Mouse (Mus musculus) limb, embryonic 14.5 days (tissue): ENCODE data around the gene Foxs1. TPM values are rescaled to one million over a fixed set of nuclear protein-coding genes. Genes with fewer than 3 reads are reported as not detected.

Experiments
- ATAC-seq: fragments of 200-750 bp; cut with Nextera tagmentation; 2 replicates; pipeline ENCODE4 v1.8.0; 2017; ENCODE audit warnings: low read depth, moderate number of reproducible peaks, moderate TSS enrichment; ENCODE audit not compliant: low FRiP score
- DNase-seq: peaks from one replicate; pipeline ENCODE4 v3.0.0-alpha.2; 2015; ENCODE audit warnings: low spot score
- H3K27ac ChIP-seq: fragments of 300-500 bp; sonication (generic); replicated peaks from 2 replicates; pipeline ENCODE4 v1.5.1; 2014; ENCODE audit warnings: low read depth, mild to moderate bottlenecking, low read length, moderate library complexity, mixed read lengths
- H3K27me3 ChIP-seq: fragments of 300-500 bp; sonication (generic); 2 replicates; pipeline ENCODE4 v1.6.1; 2014; ENCODE audit warnings: low read length, mixed read lengths; ENCODE audit not compliant: control insufficient read depth, insufficient read depth
- H3K36me3 ChIP-seq: fragments of 300-500 bp; sonication (generic); 2 replicates; pipeline ENCODE4 v1.6.1; 2014; ENCODE audit warnings: mild to moderate bottlenecking, low read length, moderate library complexity, mixed read lengths; ENCODE audit not compliant: control insufficient read depth, insufficient read depth
- H3K4me1 ChIP-seq: fragments of 300-500 bp; sonication (generic); 2 replicates; pipeline ENCODE4 v1.6.1; 2014; ENCODE audit warnings: antibody characterized with exemption, low read length, mixed read lengths; ENCODE audit not compliant: control insufficient read depth, insufficient read depth
- H3K4me2 ChIP-seq: fragments of 300-500 bp; sonication (generic); replicated peaks from 2 replicates; pipeline ENCODE4 v1.6.1; 2014; ENCODE audit warnings: low read depth, mild to moderate bottlenecking, low read length, moderate library complexity; ENCODE audit not compliant: severe bottlenecking
- H3K4me3 ChIP-seq: fragments of 300-500 bp; sonication (generic); replicated peaks from 2 replicates; pipeline ENCODE4 v1.5.1; 2014; ENCODE audit warnings: low read length
- H3K9ac ChIP-seq: fragments of 300-500 bp; sonication (generic); 2 replicates; pipeline ENCODE4 v1.6.1; 2014; ENCODE audit warnings: mild to moderate bottlenecking, low read depth, low read length, moderate library complexity; ENCODE audit not compliant: severe bottlenecking
- H3K9me3 ChIP-seq: fragments of 300-500 bp; sonication (generic); 2 replicates; pipeline ENCODE4 v1.6.1; 2016; ENCODE audit warnings: low read length; ENCODE audit not compliant: control insufficient read depth
- POLR2A ChIP-seq: fragments of 200-500 bp; IDR thresholded peaks from 2 replicates; pipeline ENCODE4 v1.8.0; 2012; ENCODE audit warnings: inconsistent platforms, mild to moderate bottlenecking, moderate library complexity, borderline replicate concordance; ENCODE audit not compliant: insufficient read depth, insufficient read length; ENCODE audit errors: extremely low read depth
- WGBS: fragments of 180-500 bp; shearing (Covaris S2); extraction: QIAGEN DNeasy Blood & Tissue Kit; methylation state at CpG from one replicate; pipeline ENCODE4 v1.1.7; 2014; 5-methylcytosine and 5-hydroxymethylcytosine counted together
- polyA plus RNA-seq, 2 experiments: library from polyadenylated mRNA; depleted of rRNA in 1 of 2; stranded (reverse) in 1 of 2; unstranded in 1 of 2; fragments of >200 nt; fragmentation: Nextera tagmentation in 1 of 2; extraction: Ambion mirVana in 1 of 2; gene quantifications; 2 replicates each; pipeline versions ENCODE4 v1.2.1 to v1.2.3; 2012 to 2014

Foxs1 gene
- polyA plus RNA-seq, 2 experiments, result 2.2 to 2.9 TPM

DNA sequence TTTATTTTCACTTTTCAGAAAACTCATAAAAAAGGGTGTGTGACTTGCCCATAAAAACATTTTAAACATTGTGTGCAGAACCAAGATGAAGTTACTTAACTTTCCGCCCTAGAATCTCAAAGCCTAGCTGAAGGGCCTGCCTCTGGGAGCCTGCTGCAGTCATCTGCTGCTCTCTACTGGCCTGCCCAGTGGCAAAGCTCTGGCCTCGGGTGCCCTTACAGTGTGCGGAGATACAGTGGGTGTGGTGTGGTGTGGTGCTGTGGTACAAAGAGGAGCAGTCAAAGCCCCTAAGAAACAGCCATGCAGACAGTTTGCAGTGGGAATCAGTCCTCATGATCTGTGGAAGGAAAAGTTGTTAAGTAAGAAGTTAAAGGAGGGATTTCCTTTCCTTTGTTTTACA lies 45.8 kb downstream of the Foxs1 start:
- Histone ChIP-seq H3K27me3 (no peaks in the 10 kb centered on the region), H3K36me3 (peaks cover 88% of the 10 kb centered on the region), H3K27ac (no peak overlapping the region), H3K4me1 (no peaks in the 10 kb centered on the region), H3K9me3 (no peaks in the 10 kb centered on the region), H3K4me2 (no peak overlapping the region), H3K4me3 (no peak overlapping the region), H3K9ac (no peak overlapping the region)
- 81% methylated on average over 3 of the region's 3 CpGs for WGBS
- TF ChIP-seq POLR2A, result no peak
- ATAC-seq, result no peak
- no peak for DNase-seq

GRCm38 (mm10) chr2:152884101-152884645 lies 48.8 kb downstream of the Foxs1 start:
- Histone ChIP-seq H3K9me3 (no peaks in the 10 kb centered on the region), H3K4me3 (no peak overlapping the region), H3K36me3 (peaks cover 92% of the 10 kb centered on the region), H3K27me3 (no peaks in the 10 kb centered on the region), H3K9ac (no peak overlapping the region), H3K27ac (no peak overlapping the region), H3K4me2 (no peak overlapping the region), H3K4me1 (no peaks in the 10 kb centered on the region)
- TF ChIP-seq POLR2A, result no peak
- WGBS, result 93% methylated on average over 6 of the region's 6 CpGs
- no peak for ATAC-seq
- DNase-seq, result no peak

Other genes with a start within 250 kb of the Foxs1 start
- 11.8 and 18.6 TPM in 2 replicates for gene Mcts2, start 246.2 kb downstream of the Foxs1 start, polyA plus RNA-seq (2012; rRNA removed)
- gene Mcts2, start 246.2 kb downstream of the Foxs1 start, polyA plus RNA-seq (2014; fragmentation: Nextera tagmentation; extraction: Ambion mirVana), result 26.8 and 27.2 TPM in 2 replicates
- 444 and 565 TPM in 2 replicates for gene Id1, start 197.0 kb downstream of the Foxs1 start, polyA plus RNA-seq (2012; rRNA removed)
- gene Id1, start 197.0 kb downstream of the Foxs1 start, polyA plus RNA-seq (2014; fragmentation: Nextera tagmentation; extraction: Ambion mirVana), result 184 and 198 TPM in 2 replicates
- gene Cox4i2, start 179.0 kb downstream of the Foxs1 start, polyA plus RNA-seq (2012; rRNA removed), result 21.7 and 23.7 TPM in 2 replicates
- gene Cox4i2, start 179.0 kb downstream of the Foxs1 start, polyA plus RNA-seq (2014; fragmentation: Nextera tagmentation; extraction: Ambion mirVana), result 33.6 and 34.7 TPM in 2 replicates
- 46.8 and 54.3 TPM in 2 replicates for gene Bcl2l1, start 101.5 kb downstream of the Foxs1 start, polyA plus RNA-seq (2012; rRNA removed)
- gene Bcl2l1, start 101.5 kb downstream of the Foxs1 start, polyA plus RNA-seq (2014; fragmentation: Nextera tagmentation; extraction: Ambion mirVana), result 91.2 and 96.3 TPM in 2 replicates
- gene Tpx2, start 85.2 kb downstream of the Foxs1 start, polyA plus RNA-seq (2012; rRNA removed), result 36.0 and 51.3 TPM in 2 replicates
- gene Tpx2, start 85.2 kb downstream of the Foxs1 start, polyA plus RNA-seq (2014; fragmentation: Nextera tagmentation; extraction: Ambion mirVana), result 71.8 and 83.6 TPM in 2 replicates
- 0.40 and 0.62 TPM in 2 replicates for gene Mylk2, start 21.9 kb downstream of the Foxs1 start, polyA plus RNA-seq (2012; rRNA removed)
- gene Mylk2, start 21.9 kb downstream of the Foxs1 start, polyA plus RNA-seq (2014; fragmentation: Nextera tagmentation; extraction: Ambion mirVana), result 0.10 TPM in 1 of 2 replicates, not detected in the other
- gene Dusp15, start 18.5 kb upstream of the Foxs1 start, polyA plus RNA-seq (2012; rRNA removed), result 2.0 and 2.2 TPM in 2 replicates
- 0.36 and 0.48 TPM in 2 replicates for gene Dusp15, start 18.5 kb upstream of the Foxs1 start, polyA plus RNA-seq (2014; fragmentation: Nextera tagmentation; extraction: Ambion mirVana)
- gene Ttll9, start 29.3 kb upstream of the Foxs1 start, polyA plus RNA-seq (2012; rRNA removed), result 0.47 and 1.0 TPM in 2 replicates
- gene Ttll9, start 29.3 kb upstream of the Foxs1 start, polyA plus RNA-seq (2014; fragmentation: Nextera tagmentation; extraction: Ambion mirVana), result 0.14 and 0.18 TPM in 2 replicates
- 107 and 118 TPM in 2 replicates for gene Pdrg1, start 82.2 kb upstream of the Foxs1 start, polyA plus RNA-seq (2012; rRNA removed)
- gene Pdrg1, start 82.2 kb upstream of the Foxs1 start, polyA plus RNA-seq (2014; fragmentation: Nextera tagmentation; extraction: Ambion mirVana), result 90.8 and 91.0 TPM in 2 replicates
- gene Xkr7, start 98.6 kb upstream of the Foxs1 start, polyA plus RNA-seq (2012; rRNA removed), result 0.03 TPM in 1 of 2 replicates, not detected in the other
- not detected in 2 replicates for gene Xkr7, start 98.6 kb upstream of the Foxs1 start, polyA plus RNA-seq (2014; fragmentation: Nextera tagmentation; extraction: Ambion mirVana)
- gene Ccm2l, start 132.7 kb upstream of the Foxs1 start, polyA plus RNA-seq (2012; rRNA removed), result 11.4 and 15.2 TPM in 2 replicates
- gene Ccm2l, start 132.7 kb upstream of the Foxs1 start, polyA plus RNA-seq (2014; fragmentation: Nextera tagmentation; extraction: Ambion mirVana), result 2.1 and 3.2 TPM in 2 replicates
- gene Hck, start 175.3 kb upstream of the Foxs1 start, polyA plus RNA-seq (2012; rRNA removed), result 8.4 and 11.4 TPM in 2 replicates
- gene Hck, start 175.3 kb upstream of the Foxs1 start, polyA plus RNA-seq (2014; fragmentation: Nextera tagmentation; extraction: Ambion mirVana), result 9.0 and 11.1 TPM in 2 replicates
- gene Tm9sf4, start 228.1 kb upstream of the Foxs1 start, polyA plus RNA-seq (2012; rRNA removed), result 73.4 and 84.8 TPM in 2 replicates
- gene Tm9sf4, start 228.1 kb upstream of the Foxs1 start, polyA plus RNA-seq (2014; fragmentation: Nextera tagmentation; extraction: Ambion mirVana), result 97.7 and 100 TPM in 2 replicates